Mouse (Mus musculus): ENCODE measurements around the gene Fstl4.

DNA sequence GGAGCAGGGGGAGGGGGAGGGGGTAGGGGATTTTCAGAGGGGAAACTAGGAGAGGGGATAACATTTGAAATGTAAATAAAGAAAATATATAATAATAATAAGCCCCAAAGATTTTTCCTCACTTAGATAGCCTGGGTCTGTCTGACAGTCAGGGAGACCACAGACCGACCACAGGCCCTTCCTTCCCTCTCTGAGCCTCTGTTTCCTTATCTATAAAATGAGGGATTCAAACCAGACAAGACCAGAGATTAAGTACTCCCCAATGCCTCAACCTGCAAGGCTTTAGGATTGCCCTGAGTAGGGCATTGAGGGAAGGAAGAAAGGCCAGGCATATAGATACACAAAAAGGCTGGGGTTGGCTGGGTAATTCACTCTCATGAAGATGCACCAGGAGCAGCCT, 307.2 kb downstream of the Fstl4 start:
- TF ChIP-seq CHD2 (IDR thresholded peaks at IDR 0.05; ENCODE audit: low read depth, low read length) = no peak
- no peak for TF ChIP-seq HCFC1 (IDR thresholded peaks at IDR 0.05; ENCODE audit: borderline replicate concordance, insufficient read depth, low read length)

Data from ES-E14 (cell line).